ENCODE assay signal across 8 mouse cellular contexts in genomic region chr7:99539201-99539891, GRCm38 (mm10). TPM values are rescaled to one million over a fixed set of nuclear protein-coding genes. Genes with fewer than 3 reads are reported as not detected.
DNase-seq lines count a peak whose midpoint lies in the region; ATAC-seq lines count a peak whose summit lies in the region.

No protein-coding gene starts in this region.

- DNase-seq in cerebellum, adult 9-10 months, result peak; percentile 53
- no peak for DNase-seq in cerebellum, adult 8-10 months
- DNase-seq in embryo, embryonic 10 days (ENCODE audit: low spot score), result peak; percentile 82
- DNase-seq in ovary, postnatal 14 days (ENCODE audit: low spot score), result peak; percentile 44
- DNase-seq in retina, postnatal 1 day, result no peak

- H3K9ac ChIP-seq in heart, embryonic 14.5 days (ENCODE audit: low read length), result peak overlapping the region; percentile 44
- H3K9ac ChIP-seq in kidney, embryonic 15.5 days, result no peak overlapping the region
- peak overlapping the region; percentile 5; the same call in 1 of the 2 replicates for H3K9ac ChIP-seq in lung, embryonic 16.5 days (ENCODE audit: low read length)

- WGBS in heart, embryonic 14.5 days, result 39% methylated on average over 8 of the region's 8 CpGs
- 26% methylated on average over 8 of the region's 8 CpGs for WGBS in kidney, embryonic 15.5 days
- WGBS in lung, embryonic 16.5 days, result 24% methylated on average over 8 of the region's 8 CpGs

- ATAC-seq in heart, embryonic 14.5 days (ENCODE audit: insufficient number of reproducible peaks, insufficient read depth, low FRiP score, low read depth), result no peak
- ATAC-seq in kidney, embryonic 15.5 days (replicated peaks; ENCODE audit: low FRiP score), result no peak
- peak; percentile 24; the same call in 1 of the 2 replicates for ATAC-seq in lung, embryonic 16.5 days (ENCODE audit: low read depth)

- no peaks in the 10 kb centered on the region for H3K27me3 ChIP-seq in heart, embryonic 14.5 days (ENCODE audit: control insufficient read depth, insufficient read depth, low read length)
- no peaks in the 10 kb centered on the region for H3K27me3 ChIP-seq in kidney, embryonic 15.5 days
- H3K27me3 ChIP-seq in lung, embryonic 16.5 days (ENCODE audit: control insufficient read depth, insufficient read depth, low read depth, low read length), result no peaks in the 10 kb centered on the region

- 0 out of 4 replicates have a peak overlapping the region, but pooled peaks of 1 of the 2 experiments have one; percentile 19 for H3K27ac ChIP-seq in heart, embryonic 14.5 days (replicated peaks in 1 of 2; ENCODE audit: control insufficient read depth in 1 of 2, insufficient read depth in 1 of 2, low read depth in 2 of 2, low read length in 2 of 2)
- H3K27ac ChIP-seq in kidney, embryonic 15.5 days, result peak overlapping the region; percentile 60
- H3K27ac ChIP-seq in lung, embryonic 16.5 days (ENCODE audit: low read length), result peak overlapping the region; percentile 45; the same call in 1 of the 2 replicates

- H3K4me3 ChIP-seq in heart, embryonic 14.5 days (ENCODE audit: control insufficient read depth in 1 of 2, insufficient read depth in 1 of 2, low read depth in 1 of 2, low read length in 2 of 2), result no peak overlapping the region
- no peak overlapping the region for H3K4me3 ChIP-seq in kidney, embryonic 15.5 days (replicated peaks)
- no peak overlapping the region for H3K4me3 ChIP-seq in lung, embryonic 16.5 days (ENCODE audit: low read length)

- no peaks in the 10 kb centered on the region for H3K36me3 ChIP-seq in heart, embryonic 14.5 days (ENCODE audit: control insufficient read depth, insufficient read depth, low read length)
- no peaks in the 10 kb centered on the region for H3K36me3 ChIP-seq in kidney, embryonic 15.5 days
- no peaks in the 10 kb centered on the region for H3K36me3 ChIP-seq in lung, embryonic 16.5 days (ENCODE audit: control insufficient read depth, insufficient read depth, low read length)

- peak overlapping the region; percentile 25 for H3K4me2 ChIP-seq in heart, embryonic 14.5 days (ENCODE audit: low read length)
- H3K4me2 ChIP-seq in kidney, embryonic 15.5 days, result peak overlapping the region; percentile 19; the same call in 1 of the 2 replicates
- H3K4me2 ChIP-seq in lung, embryonic 16.5 days (ENCODE audit: low read depth, low read length), result peak overlapping the region; percentile 28

- no peaks in the 10 kb centered on the region for H3K9me3 ChIP-seq in heart, embryonic 14.5 days (ENCODE audit: control insufficient read depth, low read length)
- no peaks in the 10 kb centered on the region for H3K9me3 ChIP-seq in kidney, embryonic 15.5 days (replicated peaks)
- no peaks in the 10 kb centered on the region for H3K9me3 ChIP-seq in lung, embryonic 16.5 days (ENCODE audit: control insufficient read depth, low read length)

- H3K4me1 ChIP-seq in heart, embryonic 14.5 days (ENCODE audit: control insufficient read depth in 2 of 2, insufficient read depth in 2 of 2, low read length in 2 of 2), result peaks cover 19 to 40% of the 10 kb centered on the region in 2 experiments
- peaks cover 64% of the 10 kb centered on the region for H3K4me1 ChIP-seq in kidney, embryonic 15.5 days
- H3K4me1 ChIP-seq in lung, embryonic 16.5 days (replicated peaks; ENCODE audit: control insufficient read depth, insufficient read depth, low read length), result peaks cover 50% of the 10 kb centered on the region

RNA-seq across cellular contexts. Expression of gene Arrb1, which starts 4.1 kb away (rescaled TPM):
- 2.8 and 4.1 TPM in 2 replicates for polyA plus RNA-seq in heart, embryonic 14.5 days (2014; fragmentation: Nextera tagmentation; extraction: Ambion mirVana)
- 9.4 and 11.7 TPM in 2 replicates for polyA plus RNA-seq in kidney, embryonic 15.5 days (2015; fragmentation: Nextera tagmentation; extraction: Ambion mirVana)
- 20.6 and 20.9 TPM in 2 replicates for polyA plus RNA-seq in lung, embryonic 16.5 days (2015; fragmentation: Nextera tagmentation; extraction: Ambion mirVana)

RNA-seq across cellular contexts. Expression of gene Rps3, which starts 55.8 kb away (rescaled TPM):
- polyA plus RNA-seq in heart, embryonic 14.5 days (2014; fragmentation: Nextera tagmentation; extraction: Ambion mirVana), result 538 and 543 TPM in 2 replicates
- 765 and 856 TPM in 2 replicates for polyA plus RNA-seq in kidney, embryonic 15.5 days (2015; fragmentation: Nextera tagmentation; extraction: Ambion mirVana)
- polyA plus RNA-seq in lung, embryonic 16.5 days (2015; fragmentation: Nextera tagmentation; extraction: Ambion mirVana), result 818 and 826 TPM in 2 replicates

Comparison
In these comparisons a context has a peak if more than half of its experiments do, and no peak if none do; other contexts are left out.
1. DNase-seq: peak in cerebellum, adult 9-10 months (single experiment), embryo, embryonic 10 days (single experiment) and ovary, postnatal 14 days (single experiment); none in cerebellum, adult 8-10 months (single experiment) and retina, postnatal 1 day (single experiment).
2. Peak in every context shown above with its lines, with median percentiles within 50 percentile points of each other: H3K4me2 ChIP-seq.